Mouse (Mus musculus) neural tube, embryonic 13.5 days (tissue): ENCODE results near the gene Taf12. TPM values are rescaled to one million over a fixed set of nuclear protein-coding genes. Genes with fewer than 3 reads are reported as not detected.
"Not testable (repeated sequence)": the region's sequence is repeated elsewhere in the genome, so short reads cannot be mapped to it uniquely, and the experiment has no call there.

Experiments used
- ATAC-seq: fragments of 200-750 bp; cut with Nextera tagmentation; 2 replicates; pipeline ENCODE4 v1.8.0; 2017; ENCODE audit warnings: low read depth, mild to moderate bottlenecking, moderate TSS enrichment, moderate library complexity
- H3K27ac ChIP-seq: fragments of 300-500 bp; sonication (generic); replicated peaks from 2 replicates; pipeline ENCODE4 v1.5.1; 2015; ENCODE audit warnings: moderate library complexity, mild to moderate bottlenecking, inconsistent platforms
- H3K27me3 ChIP-seq: fragments of 300-500 bp; sonication (generic); 2 replicates; pipeline ENCODE4 v1.6.1; 2015; ENCODE audit warnings: mild to moderate bottlenecking, inconsistent platforms
- H3K36me3 ChIP-seq: fragments of 300-500 bp; sonication (generic); 2 replicates; pipeline ENCODE4 v1.6.1; 2015; ENCODE audit warnings: mild to moderate bottlenecking, inconsistent platforms
- H3K4me1 ChIP-seq: fragments of 300-500 bp; sonication (generic); replicated peaks from 2 replicates; pipeline ENCODE4 v1.6.1; 2015; ENCODE audit warnings: inconsistent platforms
- H3K4me2 ChIP-seq: fragments of 300-500 bp; sonication (generic); 2 replicates; pipeline ENCODE4 v1.6.1; 2015; ENCODE audit warnings: inconsistent platforms, mild to moderate bottlenecking, moderate library complexity
- H3K4me3 ChIP-seq: fragments of 300-500 bp; sonication (generic); 2 replicates; pipeline ENCODE4 v1.5.1; 2015; ENCODE audit warnings: mild to moderate bottlenecking, inconsistent platforms
- H3K9ac ChIP-seq: fragments of 300-500 bp; sonication (generic); 2 replicates; pipeline ENCODE4 v1.6.1; 2015; ENCODE audit warnings: moderate library complexity, mild to moderate bottlenecking, inconsistent platforms
- H3K9me3 ChIP-seq: fragments of 300-500 bp; sonication (generic); 2 replicates; pipeline ENCODE4 v1.6.1; 2016; ENCODE audit warnings: inconsistent platforms
- WGBS: fragments of 180-500 bp; shearing (Covaris S2); methylation state at CpG from one replicate; pipeline ENCODE4 v1.1.7; 2015; 5-methylcytosine and 5-hydroxymethylcytosine counted together
- polyA plus RNA-seq: library from polyadenylated mRNA; unstranded; fragments of >200 nt; fragmentation: Nextera tagmentation; extraction: Ambion mirVana; gene quantifications from 2 replicates; pipeline ENCODE4 v1.2.1, GENCODE M21; 2015

The Taf12 gene
- polyA plus RNA-seq, 1 experiment from 2014 or later = 43.2 TPM

- no peaks in the 10 kb centered on the region for H3K9me3 ChIP-seq
- H3K9ac ChIP-seq = peak overlapping the region; percentile 34
- H3K4me2 ChIP-seq = 0 out of 2 replicates have a peak overlapping the region, but pooled peaks have one; percentile 81
- no peak overlapping the region for H3K27ac ChIP-seq
- no peak overlapping the region for H3K4me3 ChIP-seq
- no peak for ATAC-seq
- 88% methylated on average over 3 of the region's 3 CpGs for WGBS
- H3K4me1 ChIP-seq = peaks cover 20% of the 10 kb centered on the region
- no peaks in the 10 kb centered on the region for H3K27me3 ChIP-seq
- peaks cover 6% of the 10 kb centered on the region; the same call in 1 of the 2 replicates for H3K36me3 ChIP-seq
These were observed 1.8 kb downstream of the Taf12 start for GRCm38 (mm10) chr4:132275949-132276348.

GRCm38 (mm10) chr4:132288840-132289239 is 14.7 kb downstream of the Taf12 start:
- H3K27ac ChIP-seq, H3K4me2 ChIP-seq, H3K4me3 ChIP-seq, ATAC-seq, H3K9me3 ChIP-seq, H3K27me3 ChIP-seq, H3K4me1 ChIP-seq, H3K9ac ChIP-seq: not testable (repeated sequence)
- 86% methylated on average over 4 of the region's 5 CpGs for WGBS
- peaks cover 68% of the 10 kb centered on the region for H3K36me3 ChIP-seq

DNA sequence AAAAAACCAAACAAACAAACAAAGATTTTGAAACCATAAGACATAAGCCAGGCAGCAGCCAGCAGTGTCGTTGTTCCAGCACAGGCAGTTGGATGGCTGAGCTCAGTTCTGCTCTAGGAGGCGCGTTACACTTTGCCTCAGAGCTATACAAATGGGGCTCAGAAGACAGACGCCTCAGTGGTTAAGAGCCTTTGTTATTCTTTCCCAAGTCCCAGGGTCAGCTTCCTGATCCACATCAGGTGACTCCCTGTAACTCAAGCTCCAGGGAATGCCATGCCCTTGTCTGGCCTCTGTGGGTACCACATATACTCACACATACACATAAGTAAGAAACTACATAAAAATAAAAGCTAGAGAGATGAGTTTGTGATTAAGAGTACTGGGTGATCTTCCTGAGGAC is 16.9 kb downstream of the Taf12 start:
- 93% methylated on average over 4 of the region's 4 CpGs for WGBS
- Histone ChIP-seq H3K4me3 (no peak overlapping the region), H3K4me1 (no peaks in the 10 kb centered on the region), H3K9ac (no peak overlapping the region), H3K4me2 (no peak overlapping the region), H3K36me3 (peaks cover 61% of the 10 kb centered on the region), H3K27ac (no peak overlapping the region), H3K9me3 (no peaks in the 10 kb centered on the region), H3K27me3 (no peaks in the 10 kb centered on the region)
- ATAC-seq = no peak

DNA sequence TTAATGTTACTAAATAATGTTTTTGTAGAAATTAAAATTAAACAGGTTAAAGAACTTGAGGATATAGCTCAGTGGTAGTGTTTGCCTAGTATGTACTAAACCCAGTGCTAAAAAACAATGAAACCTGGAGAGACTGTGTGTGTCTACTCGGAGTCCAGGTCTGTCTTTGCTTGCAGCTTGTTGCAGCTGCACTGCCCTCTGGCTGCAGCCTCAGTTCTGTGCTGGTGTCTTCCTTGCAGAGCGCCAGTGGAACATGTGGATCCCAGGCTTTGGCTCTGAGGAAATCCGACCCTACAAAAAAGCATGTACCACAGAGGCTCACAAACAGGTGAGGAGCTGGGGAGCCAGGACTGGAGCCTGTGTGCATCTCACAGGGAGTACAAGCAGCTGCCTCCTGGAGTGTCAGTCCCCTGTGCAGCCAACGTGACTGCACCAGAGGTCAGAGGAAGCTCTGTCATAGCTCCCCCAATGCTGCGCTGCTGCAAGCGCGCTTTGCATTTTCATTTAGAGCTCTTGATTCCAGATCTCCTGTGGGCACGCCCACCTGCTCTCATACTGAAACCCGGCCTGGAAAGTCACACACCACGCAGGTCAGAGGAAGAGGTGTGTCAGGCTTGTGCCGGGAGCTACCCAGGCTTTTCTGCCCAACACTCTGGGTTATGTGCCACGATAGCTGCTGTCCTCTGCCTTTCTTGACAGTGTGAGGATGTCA is 17.6 kb downstream of the Taf12 start:
- WGBS = 85% methylated on average over 12 of the region's 12 CpGs

DNA sequence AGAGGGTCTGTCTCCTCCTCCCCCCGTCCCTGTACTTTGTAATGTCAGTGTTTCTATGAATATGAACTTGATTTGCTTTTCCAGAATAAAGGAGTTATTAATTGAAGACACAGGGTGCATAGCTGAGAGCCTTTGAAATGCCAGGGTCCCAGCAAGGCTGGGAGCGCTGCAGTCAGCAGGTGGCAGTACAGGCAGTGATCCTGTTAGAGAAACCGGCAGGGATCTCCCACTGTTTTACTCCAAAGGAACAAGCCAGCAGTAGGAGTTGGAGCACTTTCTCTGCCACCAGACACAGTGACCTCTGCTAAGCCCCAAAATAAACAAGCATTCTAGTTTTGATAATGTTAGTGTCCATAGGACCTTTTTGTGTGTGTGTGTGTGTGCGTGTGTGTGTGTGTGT is 18.8 kb downstream of the Taf12 start:
- no peaks in the 10 kb centered on the region for H3K27me3 ChIP-seq
- H3K4me3 ChIP-seq = no peak overlapping the region
- no peak overlapping the region for H3K27ac ChIP-seq
- 53% methylated on average over 4 of the region's 4 CpGs for WGBS
- no peak overlapping the region for H3K4me2 ChIP-seq
- ATAC-seq = no peak
- H3K4me1 ChIP-seq = no peaks in the 10 kb centered on the region
- H3K9me3 ChIP-seq = no peaks in the 10 kb centered on the region
- peaks cover 49% of the 10 kb centered on the region for H3K36me3 ChIP-seq
- no peak overlapping the region; the same call in 1 of the 2 replicates for H3K9ac ChIP-seq

More for the DNA sequence above, 17.6 kb downstream of the Taf12 start:
- no peak for ATAC-seq
- H3K27me3 ChIP-seq = no peaks in the 10 kb centered on the region
- H3K27ac ChIP-seq = no peak overlapping the region
- H3K4me3 ChIP-seq = no peak overlapping the region
- H3K9me3 ChIP-seq = no peaks in the 10 kb centered on the region
- no peak overlapping the region for H3K4me2 ChIP-seq
- H3K4me1 ChIP-seq = no peaks in the 10 kb centered on the region
- H3K36me3 ChIP-seq = peaks cover 53% of the 10 kb centered on the region
- no peak overlapping the region for H3K9ac ChIP-seq

GRCm38 (mm10) chr4:132293682-132294240 is 19.6 kb downstream of the Taf12 start:
- H3K4me2 ChIP-seq = no peak overlapping the region
- no peak for ATAC-seq
- H3K4me3 ChIP-seq = no peak overlapping the region
- 86% methylated on average over 7 of the region's 7 CpGs for WGBS
- H3K4me1 ChIP-seq = no peaks in the 10 kb centered on the region
- H3K36me3 ChIP-seq = peaks cover 49% of the 10 kb centered on the region
- no peak overlapping the region for H3K9ac ChIP-seq
- no peaks in the 10 kb centered on the region for H3K27me3 ChIP-seq
- no peak overlapping the region for H3K27ac ChIP-seq
- no peaks in the 10 kb centered on the region for H3K9me3 ChIP-seq

- Histone ChIP-seq H3K27me3 (no peaks in the 10 kb centered on the region), H3K9ac (no peak overlapping the region), H3K27ac (no peak overlapping the region), H3K4me3 (no peak overlapping the region), H3K9me3 (no peaks in the 10 kb centered on the region), H3K36me3 (peaks cover 34% of the 10 kb centered on the region), H3K4me1 (no peaks in the 10 kb centered on the region), H3K4me2 (no peak overlapping the region)
- 50% methylated on average over 8 of the region's 8 CpGs for WGBS
- no peak for ATAC-seq
These were observed 21.7 kb downstream of the Taf12 start for GRCm38 (mm10) chr4:132295696-132296390.

DNA sequence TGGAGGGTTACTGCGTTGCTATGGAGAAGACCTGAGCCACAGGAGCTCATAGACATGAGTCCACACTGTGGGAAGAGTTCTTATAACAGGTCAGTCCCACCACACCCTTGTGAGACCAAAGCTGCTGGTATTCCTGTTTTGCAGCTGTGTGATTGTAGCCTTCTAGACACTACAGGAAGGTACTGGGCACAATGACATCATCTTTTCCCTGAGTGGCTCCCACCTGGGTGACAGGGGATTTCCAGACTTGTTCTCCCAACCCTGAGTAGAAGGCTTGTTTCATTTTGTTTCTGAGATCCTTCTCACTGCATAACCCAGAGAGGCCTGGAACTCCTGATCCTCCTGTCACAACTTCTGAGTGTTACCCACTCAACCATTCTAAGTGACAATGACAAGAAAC is 25.7 kb downstream of the Taf12 start:
- H3K27me3 ChIP-seq = no peaks in the 10 kb centered on the region
- H3K9ac ChIP-seq = no peak overlapping the region
- 87% methylated on average over 1 of the region's 1 CpGs for WGBS
- H3K4me2 ChIP-seq = no peak overlapping the region
- peaks cover 11% of the 10 kb centered on the region for H3K4me1 ChIP-seq
- no peaks in the 10 kb centered on the region for H3K9me3 ChIP-seq
- no peak overlapping the region for H3K4me3 ChIP-seq
- no peak for ATAC-seq
- 0 out of 2 replicates have a peak, but pooled peaks cover 1% of the 10 kb centered on the region for H3K36me3 ChIP-seq
- H3K27ac ChIP-seq = no peak overlapping the region

DNA sequence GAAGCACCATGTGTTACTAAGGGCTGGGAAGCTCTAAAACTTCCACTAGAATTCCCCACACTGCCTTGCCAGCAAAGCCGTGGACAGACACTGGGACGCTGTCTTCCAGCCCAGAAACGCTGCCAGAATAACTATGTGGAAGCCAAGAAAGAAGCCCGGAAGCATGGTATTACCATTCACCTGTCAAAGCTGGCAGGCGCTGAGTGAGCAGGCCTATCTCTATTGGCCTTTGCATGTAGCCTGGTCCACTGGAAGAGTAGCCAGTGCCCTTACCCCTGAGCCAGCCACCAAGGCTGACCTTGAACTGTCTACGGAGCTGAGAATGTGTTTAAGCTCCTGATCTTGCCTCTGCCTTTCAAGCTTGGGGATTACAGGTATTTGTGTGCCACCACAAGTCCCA is 27.3 kb downstream of the Taf12 start:
- H3K9ac ChIP-seq = no peak overlapping the region
- 85% methylated on average over 6 of the region's 6 CpGs for WGBS
- H3K27ac ChIP-seq = no peak overlapping the region
- H3K9me3 ChIP-seq = no peaks in the 10 kb centered on the region
- no peak overlapping the region for H3K4me3 ChIP-seq
- no peak for ATAC-seq
- no peaks in the 10 kb centered on the region for H3K27me3 ChIP-seq
- no peaks in the 10 kb centered on the region for H3K36me3 ChIP-seq
- peaks cover 11% of the 10 kb centered on the region for H3K4me1 ChIP-seq
- no peak overlapping the region for H3K4me2 ChIP-seq

DNA sequence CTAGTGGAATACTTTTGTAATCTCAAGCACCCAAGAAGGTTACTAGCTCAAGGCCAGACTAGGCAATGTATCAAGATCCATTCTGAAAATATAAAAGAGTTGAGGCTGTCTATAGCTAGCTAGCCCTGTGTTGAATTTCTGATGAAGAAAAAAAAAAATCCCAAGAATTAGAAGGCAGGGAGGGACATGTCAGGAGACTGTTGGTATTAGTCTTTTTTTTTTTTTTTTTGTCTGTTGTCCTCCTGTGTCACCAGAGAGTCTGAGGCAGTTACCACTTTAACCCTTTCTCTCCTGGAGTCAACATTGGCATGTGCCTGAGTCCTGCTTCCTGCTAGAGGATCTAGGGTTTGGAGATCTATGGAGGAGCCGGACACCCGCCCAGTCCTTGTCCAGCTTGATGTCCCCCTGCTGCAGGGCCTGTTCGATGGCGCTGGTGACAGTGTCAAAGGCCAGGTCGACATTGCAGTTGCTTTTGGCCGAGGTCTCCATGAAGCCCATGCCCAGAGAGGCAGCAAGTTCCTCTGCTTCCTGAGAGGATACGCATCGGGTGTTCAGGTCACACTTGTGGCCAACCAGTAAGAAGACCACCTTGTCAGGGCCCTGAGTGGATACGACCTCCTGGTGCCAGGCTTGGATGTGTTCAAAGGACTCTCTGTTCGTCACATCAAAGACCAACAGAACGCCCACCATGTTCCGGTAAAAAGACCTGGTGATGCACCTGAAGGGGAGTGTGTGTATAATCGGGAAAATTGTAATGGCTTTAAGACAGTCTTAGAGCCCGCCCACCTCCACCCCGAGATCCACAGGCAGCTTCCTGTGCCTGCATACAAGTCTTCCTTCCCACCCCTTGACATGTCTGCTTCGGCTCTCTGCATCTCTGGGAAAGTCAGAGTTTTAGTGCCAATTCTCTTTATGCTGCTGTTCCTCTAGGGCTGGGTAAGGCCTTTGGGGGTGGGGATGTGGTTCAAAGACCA is 28.1 kb downstream of the Taf12 start:
- H3K9ac ChIP-seq = peak overlapping the region; percentile 68; the same call in 1 of the 2 replicates
- H3K4me3 ChIP-seq = peak overlapping the region; percentile 40
- no peaks in the 10 kb centered on the region for H3K27me3 ChIP-seq
- no peak for ATAC-seq
- peaks cover 11% of the 10 kb centered on the region for H3K4me1 ChIP-seq
- H3K36me3 ChIP-seq = no peaks in the 10 kb centered on the region
- peak overlapping the region; percentile 64 for H3K4me2 ChIP-seq
- 65% methylated on average over 16 of the region's 16 CpGs for WGBS
- H3K9me3 ChIP-seq = no peaks in the 10 kb centered on the region
- H3K27ac ChIP-seq = no peak overlapping the region

DNA sequence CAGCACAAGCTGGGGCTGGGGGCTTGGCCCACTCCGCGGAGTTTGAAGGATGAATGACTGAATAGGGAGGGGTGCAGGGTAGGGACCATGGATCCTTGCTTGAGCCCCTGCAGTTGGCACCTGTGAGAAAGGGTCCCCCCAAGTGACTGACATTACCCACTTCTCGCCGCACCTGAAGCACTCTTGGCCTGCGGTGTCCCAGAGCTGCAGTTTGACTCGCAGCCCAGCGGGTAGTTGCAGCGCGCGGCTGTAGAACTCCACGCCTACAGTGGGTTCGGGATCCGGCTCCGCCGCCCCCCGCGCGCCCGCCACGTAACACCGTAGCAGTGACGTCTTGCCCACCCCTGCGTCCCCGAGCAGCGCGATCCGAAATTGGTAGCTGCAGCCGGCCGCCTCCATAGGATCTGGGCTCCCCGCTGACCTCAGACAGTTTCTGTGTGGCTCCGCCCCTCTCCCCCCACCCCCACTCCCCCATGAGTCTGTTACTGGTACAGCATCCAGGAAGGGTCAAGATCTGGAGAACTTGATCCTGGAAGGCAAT is 28.8 kb downstream of the Taf12 start, which contains the start of gene Rab42:
Gene Rab42, minus strand, starts transcription at position 447 of the 541 bp plus-strand sequence.
- H3K4me1 ChIP-seq = peaks cover 11% of the 10 kb centered on the region
- no peaks in the 10 kb centered on the region for H3K36me3 ChIP-seq
- H3K27me3 ChIP-seq = no peaks in the 10 kb centered on the region
- peak within 1 kb of the TSS; percentile 40 for H3K4me3 ChIP-seq
- no peak within 1 kb of the TSS for H3K27ac ChIP-seq
- WGBS = 2% methylated on average over 30 of the region's 31 CpGs
- peak within 1 kb of the TSS; percentile 68 for H3K9ac ChIP-seq
- H3K9me3 ChIP-seq = no peaks in the 10 kb centered on the region
- H3K4me2 ChIP-seq = peak within 1 kb of the TSS; percentile 64
- ATAC-seq = peak; percentile 54
